Comparison of ENCODE assay signal across 8 mouse cellular contexts in genomic region chr11:121017703-121018102, GRCm38 (mm10). TPM values are rescaled to one million over a fixed set of nuclear protein-coding genes. Genes with fewer than 3 reads are reported as not detected.
DNase-seq lines count a peak whose midpoint lies in the region; ATAC-seq and TF ChIP-seq lines count a peak whose summit lies in the region.

No protein-coding gene starts in this region.

- no peaks in the 10 kb centered on the region for H3K27me3 ChIP-seq in intestine, postnatal 0 days (replicated peaks; ENCODE audit: control insufficient read depth, insufficient read depth, low read length)
- no peaks in the 10 kb centered on the region for H3K27me3 ChIP-seq in limb, embryonic 11.5 days (ENCODE audit: control insufficient read depth, insufficient read depth, low read length)
- H3K27me3 ChIP-seq in midbrain, embryonic 13.5 days = no peaks in the 10 kb centered on the region

- TF ChIP-seq POLR2A in cortical plate, adult 2 months (IDR thresholded peaks at IDR 0.05; ENCODE audit: extremely low read depth, insufficient read depth, low read length) = no peak

- H3K9ac ChIP-seq in intestine, postnatal 0 days (ENCODE audit: low read depth, low read length) = no peak overlapping the region
- H3K9ac ChIP-seq in limb, embryonic 11.5 days (ENCODE audit: low read length) = no peak overlapping the region
- H3K9ac ChIP-seq in midbrain, embryonic 13.5 days (replicated peaks) = no peak overlapping the region

- peak; percentile 31; the same call in 1 of the 2 replicates for ATAC-seq in intestine, postnatal 0 days
- ATAC-seq in limb, embryonic 11.5 days (ENCODE audit: insufficient number of reproducible peaks, low FRiP score, low TSS enrichment, low read depth) = 0 out of 2 replicates have a peak, but pooled peaks have one; percentile 44
- ATAC-seq in midbrain, embryonic 13.5 days = peak; percentile 70; the same call in 1 of the 2 replicates

- no peak overlapping the region for H3K27ac ChIP-seq in cortical plate, adult 2 months (ENCODE audit: insufficient read depth, low read length)
- H3K27ac ChIP-seq in intestine, postnatal 0 days (ENCODE audit: low read depth, low read length) = no peak overlapping the region
- no peak overlapping the region for H3K27ac ChIP-seq in limb, embryonic 11.5 days (replicated peaks; ENCODE audit: low read depth, low read length)
- no peak overlapping the region for H3K27ac ChIP-seq in midbrain, embryonic 13.5 days

- peak; percentile 67 for DNase-seq in layer of hippocampus, adult 11-12 months (ENCODE audit: low spot score)
- DNase-seq in layer of hippocampus, adult 9-10 months (ENCODE audit: low spot score) = no peak
- peak; percentile 46 for DNase-seq in gastrocnemius, postnatal 25 days
- peak; percentile 73 for DNase-seq in limb, embryonic 11.5 days (ENCODE audit: low spot score)
- peak; percentile 17 to 45 for DNase-seq in spleen, adult 18-20 months

- no peak overlapping the region for H3K4me3 ChIP-seq in cortical plate, adult 2 months (ENCODE audit: insufficient read depth, low read length)
- no peak overlapping the region for H3K4me3 ChIP-seq in intestine, postnatal 0 days (ENCODE audit: low read depth, low read length)
- H3K4me3 ChIP-seq in limb, embryonic 11.5 days (ENCODE audit: low read depth, low read length) = no peak overlapping the region
- no peak overlapping the region for H3K4me3 ChIP-seq in midbrain, embryonic 13.5 days (replicated peaks)

- WGBS in intestine, postnatal 0 days = 49% methylated on average over 3 of the region's 3 CpGs
- 34% methylated on average over 3 of the region's 3 CpGs for WGBS in limb, embryonic 11.5 days
- 43% methylated on average over 3 of the region's 3 CpGs for WGBS in midbrain, embryonic 13.5 days

- H3K36me3 ChIP-seq in intestine, postnatal 0 days (ENCODE audit: control insufficient read depth, insufficient read depth) = no peaks in the 10 kb centered on the region
- H3K36me3 ChIP-seq in limb, embryonic 11.5 days (ENCODE audit: control insufficient read depth, insufficient read depth, low read length) = no peaks in the 10 kb centered on the region
- H3K36me3 ChIP-seq in midbrain, embryonic 13.5 days = no peaks in the 10 kb centered on the region

- no peaks in the 10 kb centered on the region for H3K9me3 ChIP-seq in intestine, postnatal 0 days (ENCODE audit: control insufficient read depth)
- H3K9me3 ChIP-seq in limb, embryonic 11.5 days (ENCODE audit: control insufficient read depth, low read length) = no peaks in the 10 kb centered on the region
- H3K9me3 ChIP-seq in midbrain, embryonic 13.5 days = no peaks in the 10 kb centered on the region

- peak; percentile 77 for TF ChIP-seq CTCF in cortical plate, adult 2 months (IDR thresholded peaks at IDR 0.05; ENCODE audit: extremely low read depth, insufficient read depth, low read length)
- peak; percentile 92 for TF ChIP-seq CTCF in intestine, postnatal 0 days (IDR thresholded peaks at IDR 0.05; ENCODE audit: low read depth)

- H3K4me2 ChIP-seq in intestine, postnatal 0 days (replicated peaks; ENCODE audit: low read depth) = no peak overlapping the region
- H3K4me2 ChIP-seq in limb, embryonic 11.5 days (ENCODE audit: low read depth, severe bottlenecking) = no peak overlapping the region
- no peak overlapping the region for H3K4me2 ChIP-seq in midbrain, embryonic 13.5 days (replicated peaks)

- peaks cover 2% of the 10 kb centered on the region; the same call in 1 of the 2 replicates for H3K4me1 ChIP-seq in cortical plate, adult 2 months (ENCODE audit: control insufficient read depth, insufficient read depth, low read length)
- H3K4me1 ChIP-seq in intestine, postnatal 0 days (replicated peaks; ENCODE audit: control insufficient read depth, insufficient read depth, low read length) = 0 out of 2 replicates have a peak, but pooled peaks cover 4% of the 10 kb centered on the region
- H3K4me1 ChIP-seq in limb, embryonic 11.5 days (ENCODE audit: control insufficient read depth, insufficient read depth, low read length) = no peaks in the 10 kb centered on the region
- H3K4me1 ChIP-seq in midbrain, embryonic 13.5 days (replicated peaks) = no peaks in the 10 kb centered on the region

RNA-seq across cellular contexts. Expression of gene Cd7, which starts 21.5 kb away (rescaled TPM):
- 3.4 and 3.8 TPM in 2 replicates for polyA plus RNA-seq in cortical plate, adult 2 months (2012; rRNA removed)
- not detected for total RNA-seq in gastrocnemius, postnatal 25 days (2021)
- polyA plus RNA-seq in intestine, postnatal 0 days (2015; fragmentation: Nextera tagmentation; extraction: Ambion mirVana) = 2.2 and 2.3 TPM in 2 replicates
- polyA plus RNA-seq in limb, embryonic 11.5 days (2014; fragmentation: Nextera tagmentation; extraction: Ambion mirVana) = 0.47 TPM in 1 of 2 replicates, not detected in the other
- 0.50 TPM in 1 of 2 replicates, not detected in the other for polyA plus RNA-seq in midbrain, embryonic 13.5 days (2015; fragmentation: Nextera tagmentation; extraction: Ambion mirVana)

RNA-seq across cellular contexts. Expression of gene Csnk1d, which starts 26.6 kb away (rescaled TPM):
- 108 and 110 TPM in 2 replicates for polyA plus RNA-seq in cortical plate, adult 2 months (2012; rRNA removed)
- total RNA-seq in gastrocnemius, postnatal 25 days (2021) = 10 to 100 TPM; 45.8 to 52.6 TPM
- polyA plus RNA-seq in intestine, postnatal 0 days (2015; fragmentation: Nextera tagmentation; extraction: Ambion mirVana) = 62.0 and 65.6 TPM in 2 replicates
- polyA plus RNA-seq in limb, embryonic 11.5 days (2014; fragmentation: Nextera tagmentation; extraction: Ambion mirVana) = 67.1 and 84.5 TPM in 2 replicates
- 152 and 161 TPM in 2 replicates for polyA plus RNA-seq in midbrain, embryonic 13.5 days (2015; fragmentation: Nextera tagmentation; extraction: Ambion mirVana)

RNA-seq across cellular contexts. Expression of gene Sectm1b, which starts 45.7 kb away (rescaled TPM):
- not detected in 2 replicates for polyA plus RNA-seq in cortical plate, adult 2 months (2012; rRNA removed)
- not detected for total RNA-seq in gastrocnemius, postnatal 25 days (2021)
- polyA plus RNA-seq in intestine, postnatal 0 days (2015; fragmentation: Nextera tagmentation; extraction: Ambion mirVana) = 159 and 166 TPM in 2 replicates
- polyA plus RNA-seq in limb, embryonic 11.5 days (2014; fragmentation: Nextera tagmentation; extraction: Ambion mirVana) = not detected in 2 replicates
- polyA plus RNA-seq in midbrain, embryonic 13.5 days (2015; fragmentation: Nextera tagmentation; extraction: Ambion mirVana) = not detected in 2 replicates

Comparison
In these comparisons a context has a peak if more than half of its experiments do, and no peak if none do; other contexts are left out.
1. RNA of gene Sectm1b, which starts 45.7 kb away (polyA plus RNA-seq): 159 to 166 TPM in intestine, postnatal 0 days; not detected in cortical plate, adult 2 months, not detected in limb, embryonic 11.5 days and not detected in midbrain, embryonic 13.5 days; every median in the first group is over 100 times any median in the second.
2. Peak in every context shown above with its lines, with median percentiles within 50 percentile points of each other: ATAC-seq.